Mouse (Mus musculus) liver, postnatal 0 days (tissue): ENCODE data around the gene Gbp6.
"Not testable (repeated sequence)": the region's sequence is repeated elsewhere in the genome, so short reads cannot be mapped to it uniquely, and the experiment has no call there.

Experiments
- CTCF ChIP-seq: sonication (generic); IDR thresholded peaks from 2 replicates; pipeline ENCODE4 v1.5.1; 2016; ENCODE audit warnings: antibody characterized with exemption, low read depth
- EP300 ChIP-seq: IDR thresholded peaks from 2 replicates; pipeline ENCODE4 v1.6.1; 2016; ENCODE audit warnings: antibody characterized with exemption, low read depth, mild to moderate bottlenecking

GRCm38 (mm10) chr5:105240982-105241381 lies 52.5 kb downstream of the Gbp6 start:
- not testable (repeated sequence) for TF ChIP-seq CTCF, EP300
